Mouse (Mus musculus) forebrain, embryonic 14.5 days (tissue): ENCODE data around the gene Pcdh7. TPM values are rescaled to one million over a fixed set of nuclear protein-coding genes. Genes with fewer than 3 reads are reported as not detected.

Experiments used
- ATAC-seq: fragments of 200-750 bp; cut with Nextera tagmentation; 2 replicates; pipeline ENCODE4 v1.8.0; 2017; ENCODE audit warnings: mild to moderate bottlenecking, moderate library complexity
- DNase-seq: peaks from one replicate; pipeline ENCODE4 v3.0.0-alpha.2; 2015; ENCODE audit warnings: low spot score
- H3K27ac ChIP-seq: fragments of 300-500 bp; sonication (generic); 2 replicates; pipeline ENCODE4 v1.5.1; 2014; ENCODE audit warnings: low read depth, mild to moderate bottlenecking, control low read depth, low read length, moderate library complexity
- H3K27me3 ChIP-seq: fragments of 300-500 bp; sonication (generic); replicated peaks from 2 replicates; pipeline ENCODE4 v1.6.1; 2014; ENCODE audit warnings: low read length, control low read depth, mixed read lengths; ENCODE audit not compliant: control insufficient read depth, insufficient read depth
- H3K36me3 ChIP-seq: fragments of 300-500 bp; sonication (generic); 2 replicates; pipeline ENCODE4 v1.6.1; 2014; ENCODE audit warnings: low read length, control low read depth; ENCODE audit not compliant: control insufficient read depth, insufficient read depth
- H3K4me1 ChIP-seq: fragments of 300-500 bp; sonication (generic); 2 replicates; pipeline ENCODE4 v1.6.1; 2014; ENCODE audit warnings: antibody characterized with exemption, low read length, control low read depth; ENCODE audit not compliant: control insufficient read depth, insufficient read depth
- H3K4me2 ChIP-seq: fragments of 300-500 bp; sonication (generic); 2 replicates; pipeline ENCODE4 v1.6.1; 2014; ENCODE audit warnings: mild to moderate bottlenecking, control low read depth, low read length
- H3K4me3 ChIP-seq: fragments of 300-500 bp; sonication (generic); 2 replicates; pipeline ENCODE4 v1.5.1; 2014; ENCODE audit warnings: low read depth, low read length, control low read depth
- H3K9ac ChIP-seq: fragments of 300-500 bp; sonication (generic); 2 replicates; pipeline ENCODE4 v1.6.1; 2014; ENCODE audit warnings: mild to moderate bottlenecking, low read length, control low read depth, moderate library complexity
- H3K9me3 ChIP-seq: fragments of 300-500 bp; sonication (generic); replicated peaks from 2 replicates; pipeline ENCODE4 v1.6.1; 2016; ENCODE audit warnings: low read length, control low read depth, mixed read lengths; ENCODE audit not compliant: control insufficient read depth
- WGBS: fragments of 180-500 bp; shearing (Covaris S2); extraction: QIAGEN DNeasy Blood & Tissue Kit; methylation state at CpG from one replicate; pipeline ENCODE4 v1.1.7; 2014; 5-methylcytosine and 5-hydroxymethylcytosine counted together
- polyA plus RNA-seq: library from polyadenylated mRNA; unstranded; fragments of >200 nt; fragmentation: Nextera tagmentation; extraction: Ambion mirVana; gene quantifications from 2 replicates; pipeline ENCODE4 v1.2.1, GENCODE M21; 2014

Gene Pcdh7
- polyA plus RNA-seq, 1 experiment from 2014 or later: 8.3 TPM

- H3K27ac ChIP-seq: no peak overlapping the region
- H3K9me3 ChIP-seq: no peaks in the 10 kb centered on the region
- H3K4me2 ChIP-seq: no peak overlapping the region
- ATAC-seq (peak; percentile 79; the same call in 1 of the 2 replicates), DNase-seq (peak; percentile 81)
- no peaks in the 10 kb centered on the region for H3K36me3 ChIP-seq
- H3K4me1 ChIP-seq: no peaks in the 10 kb centered on the region
- H3K4me3 ChIP-seq: no peak overlapping the region
- no peak overlapping the region for H3K9ac ChIP-seq
- WGBS: 53% methylated on average over 4 of the region's 4 CpGs
- no peaks in the 10 kb centered on the region for H3K27me3 ChIP-seq
Observed at GRCm38 (mm10) chr5:58081054-58081453, 363.3 kb downstream of the Pcdh7 start.

GRCm38 (mm10) chr5:58082230-58082629 lies 364.5 kb downstream of the Pcdh7 start:
- ATAC-seq (no peak), DNase-seq (no peak)
- no peak overlapping the region for H3K9ac ChIP-seq
- no peak overlapping the region for H3K4me2 ChIP-seq
- no peak overlapping the region for H3K27ac ChIP-seq
- no peaks in the 10 kb centered on the region for H3K9me3 ChIP-seq
- no peaks in the 10 kb centered on the region for H3K36me3 ChIP-seq
- H3K27me3 ChIP-seq: no peaks in the 10 kb centered on the region
- H3K4me3 ChIP-seq: no peak overlapping the region
- no peaks in the 10 kb centered on the region for H3K4me1 ChIP-seq
- WGBS: 74% methylated on average over 2 of the region's 2 CpGs

DNA sequence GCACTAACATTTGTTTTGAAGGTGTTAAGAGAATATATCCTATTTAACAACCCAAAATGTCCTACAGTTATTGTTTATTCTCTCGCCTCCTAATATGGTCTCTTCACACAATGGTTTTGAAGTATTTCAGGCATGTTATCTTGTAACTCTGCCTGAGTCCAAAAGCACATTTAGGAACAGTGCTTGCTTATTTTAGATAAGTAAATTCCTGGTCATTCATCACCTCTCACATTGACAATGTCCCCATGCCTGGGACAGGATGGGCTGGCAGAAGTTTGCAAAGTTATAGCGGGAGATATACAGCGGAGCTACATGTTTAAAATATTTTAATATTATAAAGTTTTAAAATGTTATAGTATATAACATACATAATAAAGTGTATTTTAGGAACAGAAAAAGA lies 365.3 kb downstream of the Pcdh7 start:
- H3K9me3 ChIP-seq: no peaks in the 10 kb centered on the region
- no peaks in the 10 kb centered on the region for H3K27me3 ChIP-seq
- no peak overlapping the region for H3K4me2 ChIP-seq
- DNase-seq (no peak), ATAC-seq (no peak)
- H3K27ac ChIP-seq: no peak overlapping the region
- WGBS: 98% methylated on average over 3 of the region's 3 CpGs
- H3K9ac ChIP-seq: no peak overlapping the region
- H3K36me3 ChIP-seq: no peaks in the 10 kb centered on the region
- no peak overlapping the region for H3K4me3 ChIP-seq
- no peaks in the 10 kb centered on the region for H3K4me1 ChIP-seq

DNA sequence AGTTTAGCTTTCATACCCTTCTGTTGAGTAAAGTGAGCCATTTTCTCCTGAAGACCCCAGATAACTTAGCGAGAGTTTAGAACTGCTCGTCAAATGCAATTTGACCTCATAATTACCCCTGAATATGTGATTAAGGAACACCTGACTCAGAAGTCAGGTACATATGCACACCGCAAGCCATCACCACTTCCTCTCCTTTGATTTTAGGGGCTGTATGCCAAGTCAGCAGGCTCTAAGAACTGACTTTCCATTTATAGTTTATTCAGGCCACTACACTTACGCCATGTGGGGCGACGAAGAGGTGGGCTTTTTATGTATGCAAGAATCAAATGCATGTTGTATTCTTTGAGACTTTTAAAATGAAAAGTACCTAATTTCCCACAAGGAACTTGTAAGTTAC lies 366.2 kb downstream of the Pcdh7 start:
- Histone ChIP-seq H3K27ac (no peak overlapping the region), H3K9me3 (no peaks in the 10 kb centered on the region), H3K4me3 (no peak overlapping the region), H3K4me1 (no peaks in the 10 kb centered on the region), H3K36me3 (no peaks in the 10 kb centered on the region), H3K9ac (no peak overlapping the region), H3K27me3 (no peaks in the 10 kb centered on the region), H3K4me2 (no peak overlapping the region)
- peak; percentile 32 for DNase-seq
- no peak for ATAC-seq
- 87% methylated on average over 6 of the region's 6 CpGs for WGBS

DNA sequence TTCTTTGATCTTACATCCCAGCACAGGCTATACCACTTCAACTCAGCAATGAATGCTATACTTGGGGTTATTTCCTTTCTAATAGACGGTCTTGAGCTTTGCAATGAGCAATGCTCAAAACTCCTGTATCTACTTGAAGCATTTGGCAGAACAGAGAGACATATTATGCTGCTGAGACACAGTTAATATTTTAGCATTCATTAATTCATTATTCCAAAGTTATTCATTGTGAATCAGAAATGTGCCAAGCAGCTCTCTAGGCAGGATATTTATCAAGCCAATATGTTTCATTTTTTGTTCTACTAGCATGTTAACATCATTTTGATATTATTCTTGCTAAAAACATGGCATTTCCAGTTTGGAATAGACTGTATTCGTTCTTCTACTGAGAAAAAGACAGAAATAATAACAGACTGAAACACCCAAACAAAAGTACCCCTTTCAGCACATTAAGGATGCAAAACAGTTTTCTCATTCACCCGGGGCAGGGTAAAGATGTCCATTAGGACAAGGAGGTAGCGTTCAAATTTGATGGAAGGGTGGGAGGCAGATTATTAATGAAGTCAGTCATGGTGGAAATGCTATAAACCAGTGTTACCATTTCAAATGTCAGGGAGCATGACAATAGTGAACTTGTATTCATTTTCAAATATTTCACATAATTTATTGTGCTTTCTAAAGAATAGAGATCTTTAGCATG lies 391.0 kb downstream of the Pcdh7 start:
- no peaks in the 10 kb centered on the region for H3K9me3 ChIP-seq
- DNase-seq (peak; percentile 47), ATAC-seq (peak; percentile 23; the same call in 1 of the 2 replicates)
- no peak overlapping the region for H3K27ac ChIP-seq
- H3K27me3 ChIP-seq: no peaks in the 10 kb centered on the region
- 0 out of 2 replicates have a peak, but pooled peaks cover 2% of the 10 kb centered on the region for H3K4me1 ChIP-seq
- WGBS: 59% methylated on average over 4 of the region's 4 CpGs
- H3K4me3 ChIP-seq: no peak overlapping the region
- H3K36me3 ChIP-seq: no peaks in the 10 kb centered on the region
- H3K9ac ChIP-seq: no peak overlapping the region
- H3K4me2 ChIP-seq: no peak overlapping the region

- H3K4me2 ChIP-seq: no peak overlapping the region
- no peaks in the 10 kb centered on the region for H3K27me3 ChIP-seq
- no peak overlapping the region for H3K27ac ChIP-seq
- H3K4me1 ChIP-seq: 0 out of 2 replicates have a peak, but pooled peaks cover 2% of the 10 kb centered on the region
- H3K4me3 ChIP-seq: no peak overlapping the region
- H3K9ac ChIP-seq: no peak overlapping the region
- WGBS: 65% methylated on average over 3 of the region's 3 CpGs
- H3K9me3 ChIP-seq: no peaks in the 10 kb centered on the region
- DNase-seq: no peak
- H3K36me3 ChIP-seq: no peaks in the 10 kb centered on the region
- ATAC-seq: no peak
Observed at GRCm38 (mm10) chr5:58116096-58116495, 398.3 kb downstream of the Pcdh7 start.

GRCm38 (mm10) chr5:58117896-58118295 lies 400.1 kb downstream of the Pcdh7 start:
- Histone ChIP-seq H3K27ac (no peak overlapping the region), H3K27me3 (no peaks in the 10 kb centered on the region), H3K4me1 (0 out of 2 replicates have a peak, but pooled peaks cover 2% of the 10 kb centered on the region), H3K4me2 (no peak overlapping the region), H3K36me3 (no peaks in the 10 kb centered on the region), H3K9ac (no peak overlapping the region), H3K9me3 (no peaks in the 10 kb centered on the region), H3K4me3 (no peak overlapping the region)
- ATAC-seq: no peak
- WGBS: 55% methylated on average over 3 of the region's 3 CpGs
- DNase-seq: no peak

DNA sequence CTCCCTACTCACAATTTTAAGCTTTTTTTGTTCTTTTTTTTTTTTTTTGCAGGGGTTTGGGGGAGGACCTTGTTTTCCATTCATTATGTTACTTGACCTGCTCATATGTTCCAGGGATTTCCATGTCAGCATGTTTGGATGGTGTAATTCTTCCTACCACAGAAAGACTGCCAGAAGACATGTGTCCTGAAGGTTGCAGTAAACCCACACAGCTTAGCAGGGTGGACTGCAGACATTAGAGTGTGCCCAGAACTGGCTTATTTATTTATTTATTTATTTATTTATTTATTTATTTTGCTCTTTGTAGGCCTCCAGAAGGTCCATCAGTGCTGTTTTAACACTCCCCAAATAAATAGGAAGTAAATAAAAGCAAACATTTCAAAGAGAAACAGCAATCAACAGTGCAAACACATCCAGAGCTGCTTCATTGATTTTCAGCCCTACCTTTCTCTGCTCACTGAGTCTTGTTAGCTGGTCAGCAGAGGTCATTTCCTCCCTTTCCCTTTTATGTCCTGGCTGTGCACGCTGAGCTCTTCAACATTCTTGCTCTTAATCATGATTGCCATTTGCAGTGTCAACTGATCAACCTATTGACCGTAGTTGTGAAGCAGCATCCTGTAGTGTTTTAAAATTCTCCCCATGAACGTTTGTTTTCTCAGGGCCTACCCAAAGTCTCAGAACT lies 401.3 kb downstream of the Pcdh7 start:
- no peak overlapping the region for H3K4me3 ChIP-seq
- WGBS: 12% methylated on average over 3 of the region's 3 CpGs
- H3K4me1 ChIP-seq: no peaks in the 10 kb centered on the region
- H3K27me3 ChIP-seq: no peaks in the 10 kb centered on the region
- H3K27ac ChIP-seq: no peak overlapping the region
- no peak for ATAC-seq
- H3K4me2 ChIP-seq: no peak overlapping the region
- H3K9me3 ChIP-seq: no peaks in the 10 kb centered on the region
- DNase-seq: no peak
- H3K9ac ChIP-seq: no peak overlapping the region
- H3K36me3 ChIP-seq: no peaks in the 10 kb centered on the region

DNA sequence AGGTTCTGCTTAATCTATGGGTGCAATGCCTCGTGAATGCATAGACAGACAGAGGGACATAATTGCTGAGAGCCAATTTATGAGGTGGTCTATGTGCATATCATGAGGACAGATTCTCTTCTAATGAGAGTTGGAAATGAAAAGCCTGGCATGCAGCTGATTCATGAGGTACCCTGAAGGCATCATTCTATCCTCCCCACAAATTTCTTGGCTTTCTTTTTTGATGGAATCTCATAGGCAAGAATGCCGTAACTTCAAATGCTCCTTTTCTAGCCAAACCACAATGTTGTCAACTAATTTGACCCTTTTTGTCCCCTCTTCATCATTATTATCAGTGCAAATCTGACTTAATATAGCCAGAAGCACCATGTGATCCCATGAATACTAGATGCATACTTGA lies 426.1 kb downstream of the Pcdh7 start:
- H3K9me3 ChIP-seq: no peaks in the 10 kb centered on the region
- H3K4me3 ChIP-seq: no peak overlapping the region
- no peak overlapping the region for H3K4me2 ChIP-seq
- no peaks in the 10 kb centered on the region for H3K27me3 ChIP-seq
- H3K9ac ChIP-seq: no peak overlapping the region
- no peaks in the 10 kb centered on the region for H3K36me3 ChIP-seq
- H3K4me1 ChIP-seq: no peaks in the 10 kb centered on the region
- DNase-seq (no peak), ATAC-seq (no peak)
- H3K27ac ChIP-seq: no peak overlapping the region
- WGBS: 78% methylated on average over 2 of the region's 2 CpGs
